Comparison of ENCODE assay signal across 7 mouse cellular contexts in the genomic region with DNA sequence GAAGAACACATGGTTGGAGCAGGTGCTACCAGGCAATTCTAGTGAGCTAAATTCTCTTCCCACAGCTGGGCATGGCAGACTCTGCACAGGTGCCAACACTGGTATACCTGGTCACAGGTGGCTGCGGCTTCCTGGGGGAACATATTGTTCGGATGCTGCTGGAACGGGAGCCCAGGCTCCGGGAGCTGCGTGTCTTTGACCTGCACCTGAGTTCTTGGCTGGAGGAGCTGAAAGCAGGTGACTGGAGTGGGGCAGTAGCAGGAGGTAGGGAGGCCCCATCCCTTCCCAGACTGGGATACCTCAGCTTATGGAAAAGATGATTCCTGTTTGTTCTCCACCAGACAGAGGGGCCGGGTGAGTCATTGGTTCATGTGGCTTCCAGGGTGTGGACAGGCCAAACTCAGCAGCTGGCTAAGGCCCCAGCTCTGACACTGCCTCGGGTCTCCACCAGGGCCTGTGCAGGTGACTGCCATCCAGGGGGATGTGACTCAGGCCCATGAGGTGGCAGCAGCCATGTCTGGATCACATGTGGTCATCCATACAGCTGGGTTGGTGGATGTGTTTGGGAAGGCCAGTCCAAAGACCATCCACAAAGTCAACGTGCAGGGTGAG. TPM values are rescaled to one million over a fixed set of nuclear protein-coding genes. Genes with fewer than 3 reads are reported as not detected.
DNase-seq lines count a peak whose midpoint lies in the region; ATAC-seq and TF ChIP-seq lines count a peak whose summit lies in the region.

No protein-coding gene starts in this region.

- H3K9ac ChIP-seq in heart, embryonic 11.5 days (ENCODE audit: low read depth, low read length) = peak overlapping the region; percentile 50
- H3K9ac ChIP-seq in liver, embryonic 13.5 days = peak overlapping the region; percentile 49

- no peaks in the 10 kb centered on the region for H3K9me3 ChIP-seq in heart, embryonic 11.5 days (replicated peaks; ENCODE audit: control insufficient read depth, low read length)
- H3K9me3 ChIP-seq in liver, embryonic 13.5 days (replicated peaks) = no peaks in the 10 kb centered on the region

- peak overlapping the region; percentile 80 for H3K27ac ChIP-seq in left cerebral cortex, adult 2 months
- H3K27ac ChIP-seq in heart, embryonic 11.5 days (ENCODE audit: low read depth, low read length) = peak overlapping the region; percentile 51; the same call in 1 of the 2 replicates
- peak overlapping the region; percentile 74 for H3K27ac ChIP-seq in liver, embryonic 13.5 days

- TF ChIP-seq CTCF in left cerebral cortex, adult 2 months (IDR thresholded peaks at IDR 0.05) = no peak; the same call in 1 of the 2 replicates

- ATAC-seq in heart, embryonic 11.5 days (replicated peaks; ENCODE audit: insufficient number of reproducible peaks, low FRiP score, low TSS enrichment) = no peak
- no peak for ATAC-seq in liver, embryonic 13.5 days (ENCODE audit: low read depth)
- no peak for ATAC-seq in frontal cortex, adult (ENCODE audit: low TSS enrichment)

- no peak for DNase-seq in left cerebral cortex, adult 2 months (ENCODE audit: extremely low spot score in 1 of 2, low spot score in 2 of 2)
- no peak for DNase-seq in left cerebral cortex, adult 9 months (ENCODE audit: low spot score in 2 of 2)
- DNase-seq in brain, adult 2 months (ENCODE audit: low read depth, low spot score) = peak; percentile 54
- no peak for DNase-seq in liver, embryonic 13.5 days
- DNase-seq in embryo, embryonic 11 days = no peak

- peaks cover 26% of the 10 kb centered on the region for H3K36me3 ChIP-seq in heart, embryonic 11.5 days (ENCODE audit: control insufficient read depth, insufficient read depth, low read length)
- peaks cover 74% of the 10 kb centered on the region for H3K36me3 ChIP-seq in liver, embryonic 13.5 days

- no peaks in the 10 kb centered on the region for H3K27me3 ChIP-seq in heart, embryonic 11.5 days (ENCODE audit: control insufficient read depth, insufficient read depth, low read length)
- H3K27me3 ChIP-seq in liver, embryonic 13.5 days = no peaks in the 10 kb centered on the region

- 83% methylated on average over 8 of the region's 8 CpGs for WGBS in heart, embryonic 11.5 days (ENCODE audit: insufficient replicate concordance)
- WGBS in liver, embryonic 13.5 days (ENCODE audit: insufficient replicate concordance) = 80% methylated on average over 8 of the region's 8 CpGs

- intact Hi-C loops in left cerebral cortex, adult 2 months (cut with DNase I) = no loop called here

- H3K4me3 ChIP-seq in left cerebral cortex, adult 2 months = peak overlapping the region; percentile 44; the same call in 1 of the 2 replicates
- H3K4me3 ChIP-seq in heart, embryonic 11.5 days (ENCODE audit: low read depth, low read length) = peak overlapping the region; percentile 26; the same call in 1 of the 2 replicates
- H3K4me3 ChIP-seq in liver, embryonic 13.5 days (replicated peaks) = peak overlapping the region; percentile 40

- H3K4me2 ChIP-seq in heart, embryonic 11.5 days = peak overlapping the region; percentile 61
- peak overlapping the region; percentile 59 for H3K4me2 ChIP-seq in liver, embryonic 13.5 days

- peaks cover 3% of the 10 kb centered on the region; the same call in 1 of the 2 replicates for H3K4me1 ChIP-seq in heart, embryonic 11.5 days (ENCODE audit: control insufficient read depth, insufficient read depth, low read length)
- peaks cover 56% of the 10 kb centered on the region for H3K4me1 ChIP-seq in liver, embryonic 13.5 days (replicated peaks)

RNA-seq across cellular contexts. Expression of gene Hsd3b7, which starts 0.7 kb away (rescaled TPM):
- total RNA-seq in left cerebral cortex, adult 2 months (2021) = 1 to 10 TPM; 4.2 to 4.5 TPM
- polyA plus RNA-seq in heart, embryonic 11.5 days (2014; fragmentation: Nextera tagmentation; extraction: Ambion mirVana) = 18.1 and 23.5 TPM in 2 replicates
- polyA plus RNA-seq in liver, embryonic 13.5 days (2015; fragmentation: Nextera tagmentation; extraction: Ambion mirVana) = 37.8 and 39.3 TPM in 2 replicates

RNA-seq across cellular contexts. Expression of gene Gm49388, which starts 15.7 kb away (rescaled TPM):
- 1 to 10 TPM; 4.2 to 4.3 TPM for total RNA-seq in left cerebral cortex, adult 2 months (2021)
- 0.46 TPM in 1 of 2 replicates, not detected in the other for polyA plus RNA-seq in heart, embryonic 11.5 days (2014; fragmentation: Nextera tagmentation; extraction: Ambion mirVana)
- polyA plus RNA-seq in liver, embryonic 13.5 days (2015; fragmentation: Nextera tagmentation; extraction: Ambion mirVana) = not detected in 2 replicates

RNA-seq across cellular contexts. Expression of gene Stx4a, which starts 23.0 kb away (rescaled TPM):
- total RNA-seq in left cerebral cortex, adult 2 months (2021) = 10 to 100 TPM; 85.7 to 98.9 TPM
- polyA plus RNA-seq in heart, embryonic 11.5 days (2014; fragmentation: Nextera tagmentation; extraction: Ambion mirVana) = 20.5 and 22.8 TPM in 2 replicates
- 17.4 and 17.5 TPM in 2 replicates for polyA plus RNA-seq in liver, embryonic 13.5 days (2015; fragmentation: Nextera tagmentation; extraction: Ambion mirVana)

RNA-seq across cellular contexts. Expression of gene Stx1b, which starts 23.2 kb away (rescaled TPM):
- total RNA-seq in left cerebral cortex, adult 2 months (2021) = 100 to 1,000 TPM; 449 to 456 TPM
- 1.4 and 1.8 TPM in 2 replicates for polyA plus RNA-seq in heart, embryonic 11.5 days (2014; fragmentation: Nextera tagmentation; extraction: Ambion mirVana)
- 0.22 and 0.41 TPM in 2 replicates for polyA plus RNA-seq in liver, embryonic 13.5 days (2015; fragmentation: Nextera tagmentation; extraction: Ambion mirVana)

RNA-seq across cellular contexts. Expression of gene Setd1a, which starts 24.6 kb away (rescaled TPM):
- 10 to 100 TPM; 48.8 to 55.2 TPM for total RNA-seq in left cerebral cortex, adult 2 months (2021)
- 16.9 and 20.8 TPM in 2 replicates for polyA plus RNA-seq in heart, embryonic 11.5 days (2014; fragmentation: Nextera tagmentation; extraction: Ambion mirVana)
- polyA plus RNA-seq in liver, embryonic 13.5 days (2015; fragmentation: Nextera tagmentation; extraction: Ambion mirVana) = 8.4 and 9.0 TPM in 2 replicates
